Mouse (Mus musculus): Measurements from ENCODE around the gene Bloc1s3. TPM values are rescaled to one million over a fixed set of nuclear protein-coding genes. Genes with fewer than 3 reads are reported as not detected.

Gene Bloc1s3
- total RNA-seq, 2 experiments from 2014 or later, result 7.7 to 8.1 TPM

DNA sequence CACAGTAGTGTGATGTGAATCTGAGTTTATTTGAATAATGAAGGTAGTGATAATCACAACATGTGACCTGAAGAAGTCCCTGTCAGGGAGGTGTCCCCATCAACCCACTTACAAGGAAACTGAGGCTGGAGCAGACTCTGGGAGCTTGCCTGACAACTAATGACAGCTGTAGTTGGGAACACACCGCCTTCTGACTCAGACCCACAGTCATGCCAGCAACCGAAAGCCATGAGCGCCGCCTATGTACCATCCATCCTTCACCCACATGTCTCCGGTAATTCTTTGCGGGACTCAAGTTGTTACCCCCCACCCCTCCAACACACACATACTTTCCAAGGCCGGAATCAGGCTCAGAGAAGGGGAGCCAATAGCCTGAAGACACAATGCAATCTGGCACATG, 51.5 kb downstream of the Bloc1s3 start:
- no peak for DNase-seq (ENCODE audit: low spot score in 2 of 2)

DNA sequence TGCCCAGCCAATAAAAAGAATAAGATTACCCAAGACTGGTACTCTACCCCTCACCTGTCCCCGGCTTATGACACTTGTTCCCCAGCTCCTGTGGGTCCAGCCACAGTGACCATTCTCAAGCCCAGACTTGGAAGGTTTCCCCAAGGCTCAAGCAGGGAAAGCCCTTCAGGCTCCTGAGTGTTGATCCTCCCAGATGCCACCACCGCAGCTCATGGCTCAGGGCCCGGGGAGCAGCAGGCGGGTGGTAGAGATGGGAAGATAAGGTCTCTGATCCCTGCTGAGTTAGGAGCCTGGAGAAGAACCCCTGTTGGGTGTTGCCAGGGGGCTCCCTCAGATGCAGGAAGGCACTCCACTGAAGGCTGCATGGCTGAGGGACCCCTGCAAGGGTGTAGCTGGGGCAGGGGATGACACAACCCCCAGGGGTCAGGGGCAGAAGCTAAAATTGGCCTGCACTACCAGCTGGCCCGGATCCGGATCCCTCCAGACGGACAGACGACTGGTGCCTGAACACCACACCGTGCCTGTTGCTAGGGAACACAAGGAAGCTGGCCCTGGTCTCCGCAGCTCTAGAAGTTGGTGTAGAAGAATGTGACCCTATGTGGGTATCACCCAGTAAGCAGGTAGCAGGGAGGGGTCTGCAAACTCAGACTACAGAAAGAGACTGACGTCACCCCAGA, 52.2 kb downstream of the Bloc1s3 start:
- no peak for DNase-seq (ENCODE audit: low spot score in 2 of 2)

DNA sequence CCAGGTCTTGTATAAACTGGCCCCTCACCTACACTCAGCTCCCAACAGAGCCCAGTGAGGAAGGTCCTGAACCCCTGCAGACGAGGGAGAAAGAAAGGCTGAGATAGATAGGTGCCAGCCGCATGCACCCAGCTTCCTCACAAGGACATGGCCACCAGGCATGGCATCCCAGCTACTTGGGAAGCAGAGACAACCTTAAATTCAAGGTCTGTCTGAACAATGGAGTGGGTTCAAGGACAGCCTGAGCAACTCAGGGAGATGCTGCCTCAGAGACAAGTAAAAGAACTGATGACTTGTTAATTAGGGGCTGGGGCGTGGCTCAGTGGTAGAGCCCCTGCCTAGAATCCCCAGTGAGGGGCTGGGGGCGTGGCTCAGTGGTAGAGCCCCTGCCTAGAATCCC, 53.0 kb downstream of the Bloc1s3 start:
- DNase-seq (ENCODE audit: low spot score in 2 of 2), result no peak

Other genes with a start within 250 kb of the Bloc1s3 start
- gene Vasp, start 236.6 kb downstream of the Bloc1s3 start, total RNA-seq (2021), result 10 to 100 TPM; 83.7 to 89.3 TPM
- gene Ppm1n, start 228.3 kb downstream of the Bloc1s3 start, total RNA-seq (2021), result under 1 TPM in 1 of 2 experiments, not detected in 1; 0.39 TPM
- 10 to 100 TPM; 19.3 to 28.8 TPM for gene Rtn2, start 225.7 kb downstream of the Bloc1s3 start, total RNA-seq (2021)
- gene Fosb, start 198.3 kb downstream of the Bloc1s3 start, total RNA-seq (2021), result under 1 TPM; 0.85 to 0.98 TPM
- gene Ercc1, start 163.6 kb downstream of the Bloc1s3 start, total RNA-seq (2021), result 10 to 100 TPM; 38.6 to 45.2 TPM
- 10 to 100 TPM; 14.1 to 16.1 TPM for gene Cd3eap, start 148.9 kb downstream of the Bloc1s3 start, total RNA-seq (2021)
- gene Ppp1r13l, start 148.6 kb downstream of the Bloc1s3 start, total RNA-seq (2021), result 1 to 10 TPM; 9.1 to 9.6 TPM
- 10 to 100 TPM; 39.6 to 41.6 TPM for gene Ercc2, start 126.4 kb downstream of the Bloc1s3 start, total RNA-seq (2021)
- 1 to 10 TPM; 2.6 to 3.9 TPM for gene Klc3, start 104.3 kb downstream of the Bloc1s3 start, total RNA-seq (2021)
- gene Ckm, start 103.6 kb downstream of the Bloc1s3 start, total RNA-seq (2021), result 100 to 1,000 TPM; 103 to 234 TPM
- 10 to 100 TPM; 47.7 to 51.6 TPM for gene Mark4, start 49.5 kb downstream of the Bloc1s3 start, total RNA-seq (2021)
- 10 to 100 TPM; 26.7 to 28.7 TPM for gene Exoc3l2, start 45.0 kb downstream of the Bloc1s3 start, total RNA-seq (2021)
- gene Trappc6a, start within 50 bp of the Bloc1s3 start, total RNA-seq (2021), result 10 to 100 TPM; 67.0 to 76.7 TPM
- under 1 TPM; 0.17 to 0.28 TPM for gene Nkpd1, start 9.5 kb upstream of the Bloc1s3 start, total RNA-seq (2021)
- gene Ppp1r37, start 54.7 kb upstream of the Bloc1s3 start, total RNA-seq (2021), result 10 to 100 TPM; 66.7 to 67.1 TPM
- under 1 TPM; 0.25 to 0.39 TPM for gene Zfp296, start 68.9 kb upstream of the Bloc1s3 start, total RNA-seq (2021)
- gene Gemin7, start 69.2 kb upstream of the Bloc1s3 start, total RNA-seq (2021), result 10 to 100 TPM; 67.0 to 68.8 TPM
- 10 to 100 TPM; 74.3 to 79.6 TPM for gene Clasrp, start 96.1 kb upstream of the Bloc1s3 start, total RNA-seq (2021)
- gene Relb, start 121.1 kb upstream of the Bloc1s3 start, total RNA-seq (2021), result 10 to 100 TPM; 22.3 to 23.8 TPM
- 100 to 1,000 TPM; 112 to 116 TPM for gene Clptm1, start 156.7 kb upstream of the Bloc1s3 start, total RNA-seq (2021)
- 10 to 100 TPM in 1 of 2 experiments, 1 to 10 TPM in 1; 3.0 to 81.8 TPM for gene Apoc2, start 169.6 kb upstream of the Bloc1s3 start, total RNA-seq (2021)
- 1 to 10 TPM; 3.2 to 9.1 TPM for gene Gm44805, start 173.1 kb upstream of the Bloc1s3 start, total RNA-seq (2021)
- gene Apoc4, start 173.1 kb upstream of the Bloc1s3 start, total RNA-seq (2021), result 100 to 1,000 TPM in 1 of 2 experiments, 10 to 100 TPM in 1; 82.0 to 218 TPM
- gene Apoc1, start 184.3 kb upstream of the Bloc1s3 start, total RNA-seq (2021), result 100 to 1,000 TPM; 390 to 714 TPM
- 1,000 to 10,000 TPM in 1 of 2 experiments, 100 to 1,000 TPM in 1; 636 to 2,003 TPM for gene Apoe, start 190.8 kb upstream of the Bloc1s3 start, total RNA-seq (2021)
- 100 to 1,000 TPM; 137 to 139 TPM for gene Tomm40, start 207.1 kb upstream of the Bloc1s3 start, total RNA-seq (2021)
- gene Nectin2, start 242.1 kb upstream of the Bloc1s3 start, total RNA-seq (2021), result 10 to 100 TPM; 72.0 to 80.6 TPM

Measured in adrenal gland, postnatal 4 days (tissue).